Mouse (Mus musculus) midbrain, embryonic 12.5 days (tissue): Measurements from ENCODE around the gene Rcn3. TPM values are rescaled to one million over a fixed set of nuclear protein-coding genes. Genes with fewer than 3 reads are reported as not detected.
"Not testable (repeated sequence)": the region's sequence is repeated elsewhere in the genome, so short reads cannot be mapped to it uniquely, and the experiment has no call there.

Experiments used
- ATAC-seq: fragments of 200-750 bp; cut with Nextera tagmentation; 2 replicates; pipeline ENCODE4 v1.8.0; 2017; ENCODE audit warnings: low read depth, moderate TSS enrichment, moderate library complexity; ENCODE audit not compliant: low FRiP score
- H3K27ac ChIP-seq: fragments of 300-500 bp; sonication (generic); replicated peaks from 2 replicates; pipeline ENCODE4 v1.5.1; 2016; ENCODE audit warnings: mild to moderate bottlenecking
- H3K27me3 ChIP-seq: fragments of 300-500 bp; sonication (generic); 2 replicates; pipeline ENCODE4 v1.6.1; 2016; ENCODE audit warnings: mild to moderate bottlenecking
- H3K36me3 ChIP-seq: fragments of 300-500 bp; sonication (generic); 2 replicates; pipeline ENCODE4 v1.6.1; 2016
- H3K4me1 ChIP-seq: fragments of 300-500 bp; sonication (generic); 2 replicates; pipeline ENCODE4 v1.6.1; 2016
- H3K4me2 ChIP-seq: fragments of 300-500 bp; sonication (generic); replicated peaks from 2 replicates; pipeline ENCODE4 v1.6.1; 2016; ENCODE audit warnings: mild to moderate bottlenecking, moderate library complexity
- H3K4me3 ChIP-seq: fragments of 300-500 bp; sonication (generic); 2 replicates; pipeline ENCODE4 v1.5.1; 2016; ENCODE audit warnings: mild to moderate bottlenecking
- H3K9ac ChIP-seq: fragments of 300-500 bp; sonication (generic); replicated peaks from 2 replicates; pipeline ENCODE4 v1.6.1; 2016; ENCODE audit warnings: mild to moderate bottlenecking, moderate library complexity
- H3K9me3 ChIP-seq: fragments of 300-500 bp; sonication (generic); 2 replicates; pipeline ENCODE4 v1.6.1; 2016; ENCODE audit warnings: mild to moderate bottlenecking
- WGBS: fragments of 180-500 bp; shearing (Covaris S2); methylation state at CpG from one replicate; pipeline ENCODE4 v1.1.7; 2016; 5-methylcytosine and 5-hydroxymethylcytosine counted together
- polyA plus RNA-seq: library from polyadenylated mRNA; unstranded; fragments of >200 nt; fragmentation: Nextera tagmentation; extraction: Ambion mirVana; gene quantifications from 2 replicates; pipeline ENCODE4 v1.2.1, GENCODE M21; 2016

The Rcn3 gene
- polyA plus RNA-seq, 1 experiment from 2014 or later, result 151 TPM

DNA sequence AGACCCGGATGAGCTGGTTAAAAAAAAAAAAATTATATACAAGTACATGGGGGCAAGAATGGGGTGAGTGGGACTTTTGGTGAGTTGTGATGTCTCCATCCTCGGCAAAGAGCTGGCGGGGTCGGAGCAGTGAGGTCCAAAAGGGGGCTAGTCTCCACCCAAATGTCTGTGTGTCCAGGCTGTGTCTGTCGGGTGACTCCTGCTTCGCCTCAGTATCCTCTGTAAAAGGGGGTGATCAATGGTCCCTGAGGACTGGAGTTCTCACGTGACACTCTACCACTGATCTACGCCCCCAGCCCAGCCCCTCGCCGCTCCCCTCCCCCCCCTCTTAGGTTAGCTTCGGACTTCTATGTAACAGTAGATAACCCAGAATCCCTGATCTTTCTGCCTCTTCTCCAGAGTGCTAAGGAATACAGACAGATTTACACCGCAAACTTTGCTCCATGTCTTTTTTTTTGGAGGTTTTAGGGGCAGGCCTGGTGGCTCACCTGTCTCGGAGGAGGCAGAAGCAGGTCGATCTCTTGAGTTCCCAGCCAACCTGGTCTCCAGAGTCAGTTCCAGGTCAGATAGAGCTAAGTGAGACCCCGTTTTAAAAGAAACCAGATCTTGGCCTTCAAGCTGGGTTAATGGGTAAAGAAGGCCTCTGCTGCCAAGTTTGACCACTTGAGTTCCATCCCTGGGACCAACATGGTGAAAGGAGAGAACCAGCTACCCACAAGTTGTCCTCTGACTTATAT lies 37.9 kb upstream of the Rcn3 start:
- peaks cover 12% of the 10 kb centered on the region for H3K27me3 ChIP-seq
- no peak for ATAC-seq
- H3K4me2 ChIP-seq, result peak overlapping the region; percentile 56
- 0 out of 2 replicates have a peak overlapping the region, but pooled peaks have one; percentile 94 for H3K4me3 ChIP-seq
- 53% methylated on average over 15 of the region's 15 CpGs for WGBS
- peaks cover 25% of the 10 kb centered on the region for H3K36me3 ChIP-seq
- H3K9ac ChIP-seq, result 0 out of 2 replicates have a peak overlapping the region, but pooled peaks have one; percentile 52
- H3K4me1 ChIP-seq, result peaks cover 33% of the 10 kb centered on the region
- H3K9me3 ChIP-seq, result 0 out of 2 replicates have a peak, but pooled peaks cover 2% of the 10 kb centered on the region
- peak overlapping the region; percentile 88 for H3K27ac ChIP-seq

DNA sequence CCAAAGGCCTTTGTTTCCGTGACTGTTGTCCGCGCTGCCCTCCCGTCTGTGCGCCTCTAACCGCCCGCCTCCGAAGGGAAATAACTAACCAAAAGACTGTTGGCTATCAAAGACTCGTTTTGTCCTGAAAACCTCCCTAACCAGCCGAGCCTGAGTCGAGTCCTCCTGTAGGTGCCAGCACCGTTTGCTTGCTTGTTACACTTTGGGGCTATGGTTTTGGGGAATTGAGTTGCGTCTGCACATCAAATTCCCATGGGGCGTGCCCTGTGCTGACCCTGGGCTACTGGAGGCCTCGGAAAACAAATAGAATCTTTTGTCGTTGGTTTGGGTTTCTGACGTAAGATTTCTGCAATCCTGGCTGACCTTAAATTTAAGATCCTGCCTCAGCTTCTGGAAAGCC lies 37.3 kb upstream of the Rcn3 start:
- H3K9me3 ChIP-seq, result 0 out of 2 replicates have a peak, but pooled peaks cover 2% of the 10 kb centered on the region
- H3K4me2 ChIP-seq, result peak overlapping the region; percentile 56
- H3K9ac ChIP-seq, result peak overlapping the region; percentile 52
- H3K27me3 ChIP-seq, result peaks cover 6% of the 10 kb centered on the region; the same call in 1 of the 2 replicates
- WGBS, result under 1% methylated on average over 17 of the region's 17 CpGs
- H3K4me1 ChIP-seq, result peaks cover 38% of the 10 kb centered on the region
- peak overlapping the region; percentile 88 for H3K27ac ChIP-seq
- peak overlapping the region; percentile 94 for H3K4me3 ChIP-seq
- no peak; the same call in 1 of the 2 replicates for ATAC-seq
- H3K36me3 ChIP-seq, result peaks cover 27% of the 10 kb centered on the region

DNA sequence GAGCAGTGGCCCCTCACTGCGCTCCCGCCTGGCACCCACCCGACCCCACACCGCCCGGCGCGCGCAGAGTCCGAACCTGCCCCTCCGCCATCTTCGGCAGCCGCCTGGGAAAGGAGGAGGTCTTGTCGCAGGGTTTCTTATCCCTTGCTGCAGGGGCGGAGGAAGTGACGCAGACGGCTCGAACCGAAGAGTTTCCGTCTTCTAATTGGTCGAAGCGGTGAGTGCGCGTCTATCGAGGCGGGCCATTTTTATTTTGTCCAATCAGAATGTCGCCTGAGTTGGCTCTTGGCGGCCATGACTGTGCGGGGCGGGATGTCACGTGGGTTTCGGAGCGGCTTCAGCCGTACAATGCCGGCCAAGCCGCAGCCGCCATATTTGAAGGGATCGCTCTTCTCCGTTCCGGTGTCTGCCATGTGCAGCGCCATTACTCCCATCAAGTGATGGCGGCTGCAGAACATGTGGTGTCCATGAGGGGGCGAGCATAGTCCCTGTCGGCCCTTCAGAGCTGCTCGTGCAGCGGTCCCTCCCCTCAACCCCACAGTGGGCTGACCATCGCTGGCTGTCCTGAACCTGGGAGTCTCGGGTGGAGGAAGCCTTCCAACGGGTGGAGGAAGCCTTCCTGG lies 36.7 kb upstream of the Rcn3 start, which contains the start of gene Rpl13a:
Rpl13a (minus strand) TSS at position 138 of the 623 bp plus-strand sequence.
- Histone ChIP-seq H3K9me3 (0 out of 2 replicates have a peak, but pooled peaks cover 2% of the 10 kb centered on the region), H3K36me3 (peaks cover 27% of the 10 kb centered on the region), H3K9ac (peak within 1 kb of the TSS; percentile 99), H3K27ac (peak within 1 kb of the TSS; percentile 90), H3K4me3 (peak within 1 kb of the TSS; percentile 94), H3K27me3 (0 out of 2 replicates have a peak, but pooled peaks cover 2% of the 10 kb centered on the region), H3K4me1 (peaks cover 38% of the 10 kb centered on the region), H3K4me2 (peak within 1 kb of the TSS; percentile 94)
- WGBS, result under 1% methylated on average over 48 of the region's 48 CpGs
- ATAC-seq, result peak; percentile 92

DNA sequence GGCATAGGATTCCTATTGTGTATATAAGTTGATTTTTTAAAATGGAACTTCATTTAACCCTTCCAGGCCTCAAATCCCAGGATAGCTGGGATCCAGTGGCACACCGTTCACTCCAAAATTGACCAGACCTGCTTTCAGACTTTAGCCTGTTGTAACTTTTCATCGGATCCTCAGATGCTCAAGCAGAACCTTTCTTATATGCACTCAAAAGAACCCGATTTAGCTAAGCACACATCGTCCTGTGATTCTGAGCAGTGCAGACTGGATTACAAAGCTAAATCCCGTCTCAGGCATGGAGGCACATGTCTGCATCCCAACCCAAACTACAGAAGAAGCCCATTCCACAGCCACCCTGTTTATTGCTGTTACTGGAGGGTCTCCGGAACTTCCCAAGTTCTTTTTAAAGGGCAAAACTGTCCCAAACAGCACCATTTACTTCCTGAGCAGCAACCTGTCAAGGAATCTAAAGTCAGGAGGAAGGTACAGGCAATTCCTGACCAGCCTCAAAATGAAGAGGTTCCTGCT lies 35.7 kb upstream of the Rcn3 start:
- peak overlapping the region; percentile 94 for H3K4me2 ChIP-seq
- H3K27me3 ChIP-seq, result no peaks in the 10 kb centered on the region
- H3K4me3 ChIP-seq, result peak overlapping the region; percentile 94
- no peaks in the 10 kb centered on the region for H3K9me3 ChIP-seq
- H3K36me3 ChIP-seq, result peaks cover 32% of the 10 kb centered on the region
- ATAC-seq, result no peak
- H3K27ac ChIP-seq, result peak overlapping the region; percentile 90
- H3K9ac ChIP-seq, result peak overlapping the region; percentile 99
- peaks cover 46% of the 10 kb centered on the region for H3K4me1 ChIP-seq
- 1% methylated on average over 6 of the region's 6 CpGs for WGBS

DNA sequence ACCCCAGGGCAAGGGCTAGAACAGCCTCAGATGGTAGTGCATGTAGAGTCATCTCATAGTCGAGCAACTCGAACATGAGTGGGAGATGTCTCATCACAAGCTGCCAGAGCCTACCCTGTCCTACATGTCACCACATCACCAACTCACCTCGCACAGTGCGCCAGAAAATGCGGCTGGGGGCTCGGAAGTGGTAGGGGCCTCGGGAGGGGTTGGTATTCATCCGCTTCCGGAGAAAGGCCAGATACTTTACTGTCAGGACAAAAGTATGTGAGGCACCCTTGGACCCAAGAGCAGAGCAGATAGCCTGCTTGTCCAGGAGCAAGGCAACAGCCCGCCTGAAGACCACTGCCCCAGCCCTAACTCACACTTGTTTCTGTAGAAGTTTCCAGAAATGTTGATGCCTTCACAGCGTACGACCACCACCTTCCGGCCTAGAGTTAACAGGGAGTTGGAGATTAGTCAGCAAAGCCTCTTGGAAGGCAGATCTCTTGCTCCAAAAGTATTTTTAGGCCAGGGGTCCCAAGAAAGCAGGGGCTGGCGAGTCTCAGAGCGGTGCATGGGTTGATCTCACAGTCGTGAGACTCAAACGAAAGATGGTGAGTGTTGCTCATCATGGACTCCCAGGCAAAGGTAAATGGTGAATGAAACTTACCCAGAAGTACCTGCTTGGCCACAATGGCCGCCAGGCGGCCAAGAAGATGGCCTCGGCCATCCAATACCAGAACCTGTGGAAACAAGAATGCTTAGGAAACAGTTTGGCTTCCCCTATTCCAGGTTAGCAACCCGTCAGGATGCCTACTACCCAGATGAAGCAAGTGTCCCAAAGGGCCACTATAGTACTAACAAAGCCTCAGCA lies 35.1 kb upstream of the Rcn3 start:
- Histone ChIP-seq H3K27ac (peak overlapping the region; percentile 90), H3K4me3 (peak overlapping the region; percentile 94), H3K4me1 (peaks cover 51% of the 10 kb centered on the region), H3K4me2 (peak overlapping the region; percentile 94), H3K9ac (peak overlapping the region; percentile 99), H3K36me3 (peaks cover 39% of the 10 kb centered on the region), H3K27me3 (no peaks in the 10 kb centered on the region), H3K9me3 (no peaks in the 10 kb centered on the region)
- ATAC-seq, result no peak
- 51% methylated on average over 21 of the region's 21 CpGs for WGBS

DNA sequence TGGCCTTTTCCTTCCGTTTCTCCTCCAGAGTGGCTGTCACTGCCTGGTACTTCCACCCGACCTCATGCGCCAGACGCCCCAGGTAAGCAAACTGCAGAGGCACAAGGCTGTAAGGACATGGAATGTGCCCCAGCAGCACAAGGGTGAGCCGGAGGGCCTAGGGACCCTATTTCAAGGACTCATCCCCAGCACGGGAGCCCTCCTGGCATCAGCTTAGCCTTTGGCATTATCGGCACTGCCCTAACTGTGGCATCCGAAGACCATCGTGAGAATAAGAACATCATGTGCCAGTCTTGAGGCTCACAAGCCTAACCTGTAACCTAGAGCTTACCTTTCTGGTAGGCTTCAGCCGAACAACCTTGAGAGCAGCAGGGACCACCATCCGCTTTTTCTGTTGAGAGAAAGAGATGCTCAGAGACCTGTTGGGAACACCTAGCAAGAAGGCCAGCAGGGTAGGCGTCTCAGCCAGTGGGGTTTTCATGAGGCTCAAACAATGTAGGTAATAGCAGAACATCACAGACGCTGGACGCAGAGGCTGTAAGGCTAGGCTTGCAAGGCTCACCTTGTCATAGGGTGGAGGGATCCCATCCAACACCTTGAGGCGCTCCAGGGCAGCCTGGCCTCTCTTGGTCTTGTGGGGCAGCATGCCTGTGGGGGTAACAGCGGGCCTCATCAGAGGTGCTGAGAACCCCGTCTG lies 34.3 kb upstream of the Rcn3 start:
- Histone ChIP-seq H3K27ac (peak overlapping the region; percentile 90), H3K36me3 (peaks cover 46% of the 10 kb centered on the region), H3K27me3 (no peaks in the 10 kb centered on the region), H3K9me3 (no peaks in the 10 kb centered on the region), H3K4me3 (peak overlapping the region; percentile 94), H3K4me2 (peak overlapping the region; percentile 94), H3K4me1 (peaks cover 53% of the 10 kb centered on the region), H3K9ac (peak overlapping the region; percentile 99)
- no peak for ATAC-seq
- WGBS, result 78% methylated on average over 17 of the region's 17 CpGs

DNA sequence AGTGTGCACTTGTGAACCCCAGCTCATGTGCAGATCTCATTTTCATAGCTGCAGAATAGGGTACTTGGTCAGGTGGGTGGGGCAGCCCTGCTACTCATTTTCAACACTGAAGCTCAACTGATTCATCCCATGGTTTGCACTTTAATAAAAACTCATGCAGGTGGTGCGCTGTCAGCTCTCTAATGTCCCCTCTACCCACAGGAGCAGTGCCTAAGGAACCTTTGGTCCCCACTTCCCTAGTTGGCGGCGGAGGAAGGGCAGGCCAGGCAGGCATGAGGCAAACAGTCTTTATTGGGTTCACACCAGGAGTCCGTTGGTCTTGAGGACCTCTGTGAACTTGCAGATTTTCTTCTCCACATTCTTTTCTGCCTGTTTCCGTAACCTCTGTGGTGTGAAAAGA lies 33.6 kb upstream of the Rcn3 start:
- WGBS, result 61% methylated on average over 5 of the region's 5 CpGs
- Histone ChIP-seq H3K27ac (peak overlapping the region; percentile 85), H3K9ac (peak overlapping the region; percentile 55; the same call in 1 of the 2 replicates), H3K36me3 (peaks cover 53% of the 10 kb centered on the region), H3K4me1 (peaks cover 59% of the 10 kb centered on the region)
- not testable (repeated sequence) for H3K9me3 ChIP-seq, H3K4me2 ChIP-seq, ATAC-seq, H3K27me3 ChIP-seq, H3K4me3 ChIP-seq

DNA sequence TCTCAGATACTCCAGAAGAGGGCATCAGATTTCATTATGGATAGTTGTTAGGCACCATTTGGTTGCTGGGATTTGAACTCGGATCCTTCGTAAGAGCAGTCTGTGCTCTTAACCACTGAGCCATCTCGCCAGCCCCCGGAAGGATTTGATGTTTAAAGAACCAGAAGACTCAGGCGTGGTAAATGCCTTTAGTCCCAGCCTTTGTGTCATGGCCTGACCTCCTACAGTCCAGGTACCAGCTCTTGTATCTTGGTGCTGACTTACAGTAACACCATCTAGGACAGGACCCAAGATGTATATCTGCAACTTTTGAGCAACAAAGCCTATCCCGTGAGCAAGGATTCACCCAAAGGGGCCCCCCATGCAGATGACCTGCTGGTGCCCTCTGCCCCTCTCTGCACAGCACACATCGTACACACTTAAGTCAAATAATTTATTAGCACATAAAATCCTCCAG lies 33.2 kb upstream of the Rcn3 start:
- peak overlapping the region; percentile 50 for H3K4me2 ChIP-seq
- peak overlapping the region; percentile 88; the same call in 1 of the 2 replicates for H3K4me3 ChIP-seq
- WGBS, result 21% methylated on average over 7 of the region's 7 CpGs
- peaks cover 59% of the 10 kb centered on the region for H3K4me1 ChIP-seq
- ATAC-seq, result no peak
- H3K27ac ChIP-seq, result peak overlapping the region; percentile 85
- H3K36me3 ChIP-seq, result peaks cover 58% of the 10 kb centered on the region
- H3K9me3 ChIP-seq, result no peaks in the 10 kb centered on the region
- no peaks in the 10 kb centered on the region for H3K27me3 ChIP-seq
- peak overlapping the region; percentile 55 for H3K9ac ChIP-seq

DNA sequence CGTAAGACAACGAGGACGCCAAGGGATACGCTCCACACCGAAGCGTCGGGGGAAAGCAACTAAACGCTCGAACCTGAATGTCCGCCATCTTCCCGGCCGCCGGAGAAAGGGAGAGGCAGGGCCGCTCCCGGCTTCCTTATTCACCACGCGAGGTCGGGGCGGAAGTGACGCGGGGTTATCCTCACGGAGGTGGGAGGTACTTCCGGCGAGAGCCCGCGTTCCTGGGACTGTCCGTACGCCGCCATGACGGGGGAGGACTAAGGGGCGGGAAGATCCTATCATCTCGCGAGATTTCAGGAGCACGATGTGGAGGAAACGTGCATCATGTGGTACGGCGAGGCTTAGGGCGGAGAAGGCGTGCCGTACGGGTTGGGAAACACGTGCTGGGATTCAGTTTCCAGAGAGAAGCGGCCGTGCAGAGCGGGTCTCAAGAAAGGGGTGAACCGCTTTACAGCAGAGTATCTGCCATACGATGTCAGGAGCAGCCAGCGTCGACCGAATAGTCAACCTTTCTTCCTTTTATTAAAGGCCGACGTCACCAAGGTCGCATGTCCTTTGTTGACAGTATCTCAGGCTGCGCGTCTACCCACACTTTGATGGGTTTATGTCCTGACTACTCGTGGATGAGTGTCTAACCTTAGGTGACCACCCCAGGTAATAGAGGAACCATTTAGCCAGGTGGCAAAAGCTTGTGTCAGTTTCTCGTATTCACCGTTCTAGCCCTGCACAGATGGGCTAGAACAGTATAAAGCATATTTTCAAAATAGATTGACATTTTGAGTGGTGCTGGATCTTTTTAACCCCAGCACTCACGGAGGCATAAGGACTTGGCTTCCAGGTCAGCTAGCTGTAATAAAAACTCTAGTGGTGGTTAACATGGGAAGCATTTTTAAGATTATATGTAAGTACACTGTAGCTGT lies 32.5 kb upstream of the Rcn3 start, which contains the start of gene Rps11:
Rps11 (minus strand) TSS at position 216 of the 920 bp plus-strand sequence.
- Histone ChIP-seq H3K9me3 (no peaks in the 10 kb centered on the region), H3K4me3 (peak within 1 kb of the TSS; percentile 88), H3K27me3 (no peaks in the 10 kb centered on the region), H3K36me3 (peaks cover 65% of the 10 kb centered on the region), H3K27ac (peak within 1 kb of the TSS; percentile 85), H3K4me1 (peaks cover 54% of the 10 kb centered on the region), H3K4me2 (peak within 1 kb of the TSS; percentile 86), H3K9ac (peak within 1 kb of the TSS; percentile 97)
- peak; percentile 80 for ATAC-seq
- under 1% methylated on average over 59 of the region's 59 CpGs for WGBS

DNA sequence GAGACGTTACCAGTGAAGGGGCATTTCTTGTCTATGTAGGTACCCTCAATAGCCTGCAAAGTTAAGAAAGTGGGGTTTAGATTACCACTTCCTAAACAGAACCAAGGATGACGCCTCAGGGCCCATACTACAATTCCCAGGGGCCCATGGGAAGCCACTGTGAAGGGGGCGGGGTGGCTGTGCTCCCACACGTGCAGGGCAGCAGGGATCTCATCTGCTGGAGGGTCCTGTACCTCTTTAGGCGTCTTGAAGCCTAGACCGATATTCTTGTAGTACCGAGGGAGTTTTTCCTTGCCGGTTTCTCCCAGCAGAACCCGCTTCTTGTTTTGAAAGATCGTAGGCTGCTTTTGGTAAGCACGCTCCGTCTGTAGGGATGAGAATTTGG lies 31.2 kb upstream of the Rcn3 start:
- peak overlapping the region; percentile 81 for H3K27ac ChIP-seq
- H3K4me2 ChIP-seq, result peak overlapping the region; percentile 86
- no peak for ATAC-seq
- H3K4me3 ChIP-seq, result peak overlapping the region; percentile 88
- 23% methylated on average over 12 of the region's 12 CpGs for WGBS
- no peaks in the 10 kb centered on the region for H3K27me3 ChIP-seq
- peak overlapping the region; percentile 97 for H3K9ac ChIP-seq
- peaks cover 74% of the 10 kb centered on the region for H3K36me3 ChIP-seq
- H3K9me3 ChIP-seq, result no peaks in the 10 kb centered on the region
- peaks cover 51% of the 10 kb centered on the region for H3K4me1 ChIP-seq
